Mouse (Mus musculus) heart, postnatal 0 days (tissue): ENCODE results near the gene A930004D18Rik. TPM values are rescaled to one million over a fixed set of nuclear protein-coding genes. Genes with fewer than 3 reads are reported as not detected.

Experiments used
- ATAC-seq: fragments of 200-750 bp; cut with Nextera tagmentation; 2 replicates; pipeline ENCODE4 v1.8.0; 2017; ENCODE audit warnings: low read depth, moderate number of reproducible peaks, moderate library complexity; ENCODE audit not compliant: insufficient read depth
- DNase-seq: peaks from one replicate; pipeline ENCODE4 v3.0.0-alpha.2; 2016; ENCODE audit warnings: low spot score
- H3K27ac ChIP-seq: fragments of 300-500 bp; sonication (generic); 2 replicates; pipeline ENCODE4 v1.5.1; 2014; ENCODE audit warnings: low read depth, mild to moderate bottlenecking
- H3K27me3 ChIP-seq: fragments of 300-500 bp; sonication (generic); 2 replicates; pipeline ENCODE4 v1.6.1; 2014; ENCODE audit warnings: low read length, mixed read lengths; ENCODE audit not compliant: control insufficient read depth, insufficient read depth
- H3K36me3 ChIP-seq: fragments of 300-500 bp; sonication (generic); replicated peaks from 2 replicates; pipeline ENCODE4 v1.6.1; 2014; ENCODE audit warnings: low read length, mixed read lengths; ENCODE audit not compliant: control insufficient read depth, insufficient read depth
- H3K4me1 ChIP-seq: fragments of 300-500 bp; sonication (generic); 2 replicates; pipeline ENCODE4 v1.6.1; 2014; ENCODE audit warnings: antibody characterized with exemption; ENCODE audit not compliant: control insufficient read depth, insufficient read depth
- H3K4me2 ChIP-seq: fragments of 300-500 bp; sonication (generic); 2 replicates; pipeline ENCODE4 v1.6.1; 2014; ENCODE audit warnings: low read depth, mild to moderate bottlenecking, low read length, moderate library complexity
- H3K4me3 ChIP-seq: fragments of 300-500 bp; sonication (generic); 2 replicates; pipeline ENCODE4 v1.5.1; 2014; ENCODE audit warnings: low read depth, low read length
- H3K9ac ChIP-seq: fragments of 300-500 bp; sonication (generic); replicated peaks from 2 replicates; pipeline ENCODE4 v1.6.1; 2014; ENCODE audit warnings: low read depth, low read length, mixed read lengths
- H3K9me3 ChIP-seq: fragments of 300-500 bp; sonication (generic); replicated peaks from 2 replicates; pipeline ENCODE4 v1.6.1; 2016; ENCODE audit warnings: low read length; ENCODE audit not compliant: control insufficient read depth
- CTCF ChIP-seq: IDR thresholded peaks from 2 replicates; pipeline ENCODE4 v1.5.1; 2016; ENCODE audit warnings: antibody characterized with exemption, control low read depth, low read depth
- EP300 ChIP-seq: IDR thresholded peaks from 2 replicates; pipeline ENCODE4 v1.6.1; 2016; ENCODE audit warnings: antibody characterized with exemption, low read depth
- WGBS: fragments of 180-500 bp; shearing (Covaris S2); extraction: QIAGEN DNeasy Blood & Tissue Kit; methylation state at CpG from one replicate; pipeline ENCODE4 v1.1.7; 2014; 5-methylcytosine and 5-hydroxymethylcytosine counted together
- polyA plus RNA-seq: library from polyadenylated mRNA; unstranded; fragments of >200 nt; fragmentation: Nextera tagmentation; extraction: Ambion mirVana; gene quantifications from 2 replicates; pipeline ENCODE4 v1.2.1, GENCODE M21; 2015
- total RNA-seq: library from RNA; depleted of rRNA; stranded (reverse); fragments of >200 nt; gene quantifications from 2 replicates; pipeline ENCODE4 v1.2.3, GENCODE M21; 2014; ENCODE audit warnings: low replicate concordance

Gene A930004D18Rik
- total and polyA plus RNA-seq, 2 experiments from 2014 or later = 3.5 to 8.4 TPM

DNA sequence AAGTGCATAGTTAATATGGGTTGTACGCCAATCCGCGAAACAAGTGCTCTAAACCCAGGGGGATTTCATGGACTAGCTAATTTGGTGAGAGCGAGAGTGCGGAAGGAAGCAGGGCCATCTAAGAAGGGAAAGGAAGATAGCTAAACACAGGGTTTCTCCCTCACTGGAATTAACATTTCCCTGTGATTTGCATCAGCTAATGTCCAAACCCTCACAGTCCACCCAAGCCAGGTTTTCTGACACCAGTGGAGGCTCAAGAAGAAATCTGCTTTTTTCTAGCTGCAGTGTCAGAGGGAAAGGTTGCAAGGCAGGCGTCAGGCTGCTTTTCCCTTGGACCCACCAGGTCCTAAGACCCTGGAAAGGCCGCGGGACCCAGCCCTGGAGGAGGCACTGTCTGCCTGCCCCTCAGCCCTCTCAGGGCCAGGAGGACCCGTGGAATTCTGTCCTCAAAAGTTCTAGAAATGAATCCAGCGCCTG, 1.4 kb upstream of the A930004D18Rik start:
- Histone ChIP-seq H3K9ac (no peak overlapping the region), H3K36me3 (no peaks in the 10 kb centered on the region), H3K27me3 (no peaks in the 10 kb centered on the region), H3K4me1 (peaks cover 29% of the 10 kb centered on the region), H3K4me3 (no peak overlapping the region), H3K4me2 (no peak overlapping the region), H3K9me3 (no peaks in the 10 kb centered on the region), H3K27ac (no peak overlapping the region)
- WGBS = 72% methylated on average over 10 of the region's 10 CpGs
- DNase-seq (peak; percentile 7), ATAC-seq (0 out of 2 replicates have a peak, but pooled peaks have one; percentile 30)
- no peak for TF ChIP-seq CTCF
- no peak for TF ChIP-seq EP300

DNA sequence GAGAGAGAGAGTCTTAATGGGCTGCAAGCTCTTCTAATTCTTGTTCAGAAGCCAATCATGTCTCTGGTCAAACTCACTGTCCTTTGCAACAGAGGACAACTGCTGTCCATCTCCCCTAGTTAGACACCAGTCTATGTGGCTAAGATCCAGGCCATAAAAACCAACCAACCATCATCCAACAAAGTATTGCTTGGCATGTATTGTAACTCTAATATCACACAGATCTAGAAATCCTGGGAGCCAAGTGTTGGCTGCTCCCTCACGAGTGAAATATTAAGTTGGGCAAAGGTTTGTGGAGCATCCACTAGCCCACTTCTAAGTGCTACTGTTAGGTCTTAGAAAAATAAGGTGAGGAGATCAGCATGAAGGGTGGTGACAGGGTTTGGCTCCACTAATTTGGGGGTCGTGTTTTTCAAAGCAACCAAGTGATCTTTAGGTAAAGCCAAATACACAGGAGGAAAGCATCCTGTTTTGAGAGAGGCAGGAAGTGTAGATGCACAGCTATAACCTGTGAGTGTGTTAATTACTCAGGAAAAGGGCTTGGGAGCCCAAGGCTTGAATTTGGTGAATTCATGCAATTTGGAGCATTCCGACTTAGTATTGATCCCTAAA, 710 bp upstream of the A930004D18Rik start:
- Histone ChIP-seq H3K4me1 (peaks cover 28% of the 10 kb centered on the region), H3K9me3 (no peaks in the 10 kb centered on the region), H3K36me3 (no peaks in the 10 kb centered on the region), H3K9ac (no peak overlapping the region), H3K27me3 (no peaks in the 10 kb centered on the region), H3K27ac (no peak overlapping the region), H3K4me3 (no peak overlapping the region), H3K4me2 (no peak overlapping the region)
- ATAC-seq = no peak
- TF ChIP-seq EP300 (no peak), CTCF (no peak)
- DNase-seq = no peak
- 62% methylated on average over 3 of the region's 3 CpGs for WGBS

DNA sequence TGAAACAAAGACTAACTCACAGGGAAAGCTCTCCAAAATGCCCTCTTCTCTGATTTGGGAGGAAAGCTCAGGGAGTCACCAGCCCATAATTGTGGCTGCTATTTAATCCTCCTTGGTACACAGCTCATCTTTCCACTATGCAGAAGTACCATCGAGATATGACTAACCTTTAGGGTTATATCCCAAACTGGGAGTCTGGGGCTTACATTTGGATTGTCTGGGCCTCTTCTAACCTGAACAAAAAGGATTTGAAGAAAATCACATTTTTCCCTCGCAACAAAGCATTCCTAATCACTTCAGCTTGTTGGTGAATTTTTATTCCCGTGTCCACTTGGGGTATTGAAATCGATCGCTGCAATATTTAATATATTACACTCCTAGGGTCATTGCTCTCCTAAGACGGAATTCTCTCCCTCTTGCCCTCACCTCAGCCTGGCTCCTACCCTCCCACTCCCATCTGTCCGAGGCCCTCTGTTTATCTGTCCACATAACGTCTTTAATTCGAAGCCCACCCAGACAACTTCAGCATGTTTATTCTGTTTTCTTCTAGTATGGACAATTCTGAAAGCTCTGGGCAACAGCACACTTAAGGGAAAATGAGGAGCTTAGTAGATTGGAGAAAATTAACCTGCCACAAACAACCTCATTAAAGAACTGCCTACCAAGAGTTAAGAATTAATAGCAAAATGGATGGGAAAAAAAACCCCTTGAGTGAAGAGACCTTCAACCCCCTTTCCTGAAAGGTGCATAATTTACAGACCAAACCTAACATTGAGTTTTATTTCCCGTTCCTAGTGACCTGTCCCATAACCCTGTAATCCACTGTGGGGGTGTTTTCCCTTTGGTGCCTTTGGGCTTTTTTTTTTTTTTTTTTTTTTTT, 2.9 kb downstream of the A930004D18Rik start:
- Histone ChIP-seq H3K9ac (no peak overlapping the region), H3K27ac (no peak overlapping the region), H3K36me3 (no peaks in the 10 kb centered on the region), H3K4me1 (peaks cover 12% of the 10 kb centered on the region; the same call in 1 of the 2 replicates), H3K9me3 (no peaks in the 10 kb centered on the region), H3K4me2 (no peak overlapping the region), H3K4me3 (no peak overlapping the region), H3K27me3 (no peaks in the 10 kb centered on the region)
- ATAC-seq = no peak
- no peak for DNase-seq
- TF ChIP-seq EP300 (no peak), CTCF (no peak)
- WGBS = 92% methylated on average over 10 of the region's 10 CpGs

DNA sequence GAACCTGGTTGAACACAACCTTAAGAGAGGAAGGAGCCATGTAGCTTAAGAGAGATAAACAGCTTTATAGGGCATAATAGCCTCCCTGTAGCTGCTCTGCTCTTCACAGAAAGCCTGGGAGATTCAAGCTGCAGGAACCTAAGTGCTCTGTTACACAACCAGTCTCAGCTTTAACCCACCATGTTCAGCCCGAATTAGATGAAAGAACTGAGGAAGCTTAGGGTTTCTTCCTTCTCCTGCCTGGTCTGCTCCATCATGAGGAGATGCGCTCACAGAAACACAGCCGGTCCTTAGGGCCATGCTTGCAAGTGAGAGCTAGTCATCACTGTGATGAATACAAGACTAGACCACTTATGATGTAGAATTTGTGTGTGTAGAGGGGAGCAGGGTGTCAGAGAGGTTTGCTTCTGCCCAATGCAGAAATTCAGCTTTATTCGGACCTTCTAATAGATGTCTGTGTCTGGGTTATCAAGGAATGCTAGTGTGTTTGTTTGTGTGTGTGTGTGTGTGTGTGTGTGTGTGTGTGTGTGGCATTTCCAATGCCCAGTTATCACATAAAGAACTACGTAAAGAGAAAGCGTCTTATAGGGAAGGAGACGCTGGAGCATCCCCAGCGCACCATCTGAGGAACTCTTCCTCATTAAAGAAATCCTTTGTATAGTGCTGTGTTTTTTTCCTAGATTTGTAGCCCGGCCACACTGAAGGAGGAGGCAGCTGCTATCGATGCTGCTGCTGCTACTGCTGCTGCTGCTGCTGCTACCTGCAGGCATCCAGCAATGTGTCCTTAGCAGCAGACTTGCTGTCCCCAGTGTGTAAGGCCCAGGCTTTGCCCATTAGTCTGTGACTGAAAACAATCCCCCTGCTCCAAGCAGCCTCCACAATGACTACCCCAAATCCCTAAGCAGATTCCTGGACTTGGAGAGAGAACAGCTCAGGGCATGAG, 4.1 kb downstream of the A930004D18Rik start:
- H3K9me3 ChIP-seq = no peaks in the 10 kb centered on the region
- ATAC-seq = no peak
- TF ChIP-seq EP300 = no peak
- TF ChIP-seq CTCF = no peak
- no peak overlapping the region for H3K4me2 ChIP-seq
- no peak overlapping the region for H3K9ac ChIP-seq
- DNase-seq = peak; percentile 5
- H3K4me3 ChIP-seq = no peak overlapping the region
- H3K27me3 ChIP-seq = no peaks in the 10 kb centered on the region
- H3K4me1 ChIP-seq = peaks cover 9% of the 10 kb centered on the region; the same call in 1 of the 2 replicates
- H3K36me3 ChIP-seq = no peaks in the 10 kb centered on the region
- WGBS = 79% methylated on average over 10 of the region's 10 CpGs
- H3K27ac ChIP-seq = no peak overlapping the region

DNA sequence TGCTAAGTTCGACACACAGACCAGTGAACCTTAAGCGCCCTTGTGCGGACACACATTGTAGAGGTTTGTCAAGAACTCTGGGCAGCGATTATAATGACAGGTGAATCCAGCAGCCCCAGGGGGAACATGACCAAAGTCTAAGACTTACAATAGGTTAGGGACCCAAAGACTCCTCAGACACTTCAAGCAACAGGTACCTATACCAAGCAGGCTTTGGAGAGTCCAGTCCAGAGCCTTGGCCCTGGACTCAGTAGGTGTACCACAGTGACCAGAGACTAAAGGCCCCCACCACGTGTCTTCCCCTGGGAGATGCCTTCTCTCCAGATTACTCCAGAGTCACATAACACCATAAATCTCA, 5.0 kb downstream of the A930004D18Rik start:
- no peak overlapping the region; the same call in 1 of the 2 replicates for H3K9ac ChIP-seq
- H3K27me3 ChIP-seq = no peaks in the 10 kb centered on the region
- H3K4me3 ChIP-seq = no peak overlapping the region
- no peak for TF ChIP-seq CTCF
- no peak for TF ChIP-seq EP300
- no peaks in the 10 kb centered on the region for H3K9me3 ChIP-seq
- WGBS = 79% methylated on average over 5 of the region's 5 CpGs
- H3K4me1 ChIP-seq = peaks cover 8% of the 10 kb centered on the region; the same call in 1 of the 2 replicates
- H3K27ac ChIP-seq = no peak overlapping the region
- ATAC-seq = no peak
- peak overlapping the region; percentile 78 for H3K4me2 ChIP-seq
- peak; percentile 5 for DNase-seq
- no peaks in the 10 kb centered on the region for H3K36me3 ChIP-seq
